Mouse (Mus musculus): ENCODE results near the gene Scaf4.
A peak's percentile ranks its signal among the peaks of the same experiment; 100 is the strongest.

Gene Scaf4

DNA sequence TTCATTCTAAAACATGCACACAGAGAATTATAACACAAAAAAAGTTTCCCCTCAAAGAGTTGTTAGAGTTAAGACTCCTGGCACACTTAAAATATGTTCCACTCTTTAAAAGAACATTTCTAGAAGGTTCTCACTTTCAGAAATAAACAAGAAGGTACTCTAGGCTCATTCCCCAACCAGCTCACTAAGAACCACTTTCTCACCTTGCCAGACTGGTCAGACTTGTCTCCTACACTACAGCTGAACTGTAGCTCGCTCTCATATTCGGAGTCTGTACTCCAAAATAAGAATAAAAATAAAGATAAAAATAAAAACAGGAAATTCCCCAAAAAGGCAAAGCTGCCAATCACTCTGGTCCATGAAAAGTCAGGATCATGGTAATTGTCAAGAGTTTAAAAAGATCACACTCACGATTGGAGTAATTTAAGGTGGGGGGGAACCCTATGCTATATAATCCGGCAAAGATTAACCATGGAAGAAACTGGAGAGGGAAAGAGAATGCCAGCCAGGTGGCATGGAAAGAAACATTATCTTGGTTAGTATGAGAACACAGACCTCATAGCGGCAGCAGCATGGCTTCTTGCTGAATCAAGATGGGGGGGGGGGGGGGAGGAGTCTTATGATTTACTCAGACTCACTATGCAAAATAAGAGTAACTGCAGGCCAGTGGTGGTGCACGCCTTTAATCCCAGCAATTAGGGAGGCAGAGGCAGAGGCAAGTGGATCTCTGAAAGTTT is 80.9 kb downstream of the Scaf4 start:
- DNase-seq (ENCODE audit: low read depth, low spot score), result no peak

DNA sequence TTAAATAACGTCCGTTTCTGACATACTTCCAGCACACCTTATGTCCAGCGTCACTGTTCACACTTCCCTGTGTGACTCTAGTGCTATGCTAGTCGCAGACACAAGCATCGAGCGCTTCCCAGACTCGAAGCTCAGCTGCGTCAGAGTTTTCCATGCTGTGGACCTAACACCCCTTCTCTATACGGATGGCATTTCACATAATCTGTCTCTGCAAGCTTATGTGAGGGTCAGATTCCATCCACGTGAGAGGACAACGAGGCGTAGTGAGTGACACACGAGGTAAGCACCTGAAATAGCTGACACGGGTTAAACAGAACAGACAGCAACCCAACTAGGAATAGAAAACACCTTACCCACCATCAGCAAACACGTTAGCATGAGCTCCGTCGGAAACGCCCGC is 82.2 kb downstream of the Scaf4 start:
- DNase-seq (ENCODE audit: low read depth, low spot score), result no peak

DNA sequence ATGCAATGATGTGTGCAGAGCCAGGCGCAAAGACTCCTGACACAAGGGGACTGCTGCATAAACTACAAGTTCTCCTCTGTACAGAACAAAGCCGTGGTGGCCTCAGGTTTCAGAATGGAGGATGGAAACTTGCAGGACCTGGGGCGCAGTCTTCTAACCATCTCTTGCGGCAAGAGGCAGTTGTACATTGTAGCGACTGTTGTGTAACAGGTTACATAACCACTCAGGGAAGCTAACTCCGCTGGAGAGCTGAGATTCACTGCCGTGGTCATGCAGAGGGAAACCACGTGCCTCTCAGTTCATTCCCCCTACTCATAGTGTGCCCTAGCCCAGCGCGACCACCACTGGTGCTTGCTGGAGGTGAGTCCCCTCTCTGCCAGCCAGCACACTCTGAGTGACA is 85.1 kb downstream of the Scaf4 start:
- DNase-seq (ENCODE audit: low read depth, low spot score), result no peak

DNA sequence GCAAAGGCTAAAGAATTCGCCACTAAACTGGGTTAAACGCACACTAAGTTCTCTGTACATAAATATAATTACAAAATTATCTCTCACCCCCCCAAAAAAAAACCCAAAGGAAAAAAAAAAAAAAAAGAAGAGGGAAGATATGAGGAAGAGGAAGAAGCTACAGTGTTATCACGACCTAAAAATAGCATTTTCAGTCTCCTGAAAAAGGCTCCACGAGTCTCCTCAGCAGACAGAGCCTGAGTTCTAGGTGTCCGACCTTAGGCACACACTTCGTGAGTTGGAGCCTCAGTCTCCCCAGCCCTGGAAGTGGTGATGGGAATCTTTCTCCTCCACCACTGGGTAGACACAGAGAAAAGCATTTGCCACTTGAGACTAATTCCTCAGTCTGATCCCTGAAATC is 85.7 kb downstream of the Scaf4 start:
- DNase-seq (ENCODE audit: low read depth, low spot score), result no peak

DNA sequence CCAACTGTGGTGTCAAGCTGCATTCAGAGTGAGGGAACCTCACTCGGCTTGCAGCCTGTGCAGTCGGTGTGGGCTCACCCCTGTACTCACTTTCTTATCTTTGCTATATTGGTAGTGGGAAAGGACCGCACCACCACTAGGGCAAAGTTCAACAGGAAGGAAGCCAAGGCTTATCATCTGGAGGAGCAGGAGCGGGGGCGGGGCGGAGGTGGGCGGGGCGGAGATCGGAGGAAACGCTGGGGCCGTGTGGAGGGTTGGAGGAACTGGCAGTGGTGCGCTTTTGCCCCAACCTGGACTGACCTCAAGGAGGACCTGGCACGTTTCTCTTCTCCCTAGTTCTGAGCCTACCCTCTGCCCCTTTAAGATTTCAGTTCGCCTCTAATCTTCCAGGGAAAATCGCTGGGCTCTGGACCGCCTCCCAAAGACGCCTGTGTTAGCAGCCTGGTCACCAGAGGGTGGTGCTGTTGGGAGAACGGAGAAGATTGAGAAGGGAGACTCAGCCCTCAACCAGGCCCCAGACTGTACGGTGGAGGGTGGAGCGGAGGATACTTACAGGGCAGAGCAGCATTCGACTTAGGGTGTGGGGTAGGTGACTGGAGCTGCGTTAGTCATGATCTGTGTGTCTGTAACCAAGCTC is 86.8 kb downstream of the Scaf4 start:
- peak; percentile 85 for DNase-seq (ENCODE audit: low read depth, low spot score)

DNA sequence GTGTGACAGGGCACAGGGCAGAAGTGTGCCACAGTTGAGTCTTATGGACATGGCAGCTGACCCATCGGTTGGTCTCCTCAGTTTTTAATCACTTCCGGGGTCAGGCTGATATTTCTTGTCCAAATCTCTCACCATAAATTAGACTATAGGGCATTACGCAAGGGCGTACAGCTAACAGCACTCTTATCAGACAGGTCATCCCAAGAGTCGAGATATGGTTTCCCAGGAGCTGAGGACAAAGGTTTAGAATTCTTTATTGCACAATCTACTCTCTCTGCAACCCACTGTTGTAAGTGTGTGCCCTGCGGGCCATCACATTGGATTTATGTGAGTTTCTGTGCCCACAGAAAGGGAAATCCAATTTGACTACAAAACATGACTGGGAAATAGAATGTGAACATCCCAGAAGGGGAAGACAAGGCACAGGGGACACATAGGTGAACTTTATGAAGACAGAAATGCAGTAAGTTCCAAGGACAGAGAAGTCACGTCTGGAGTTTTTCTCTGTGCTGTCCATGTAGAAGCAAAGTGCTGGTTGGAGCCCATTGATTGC is 87.5 kb downstream of the Scaf4 start:
- no peak for DNase-seq (ENCODE audit: low read depth, low spot score)

DNA sequence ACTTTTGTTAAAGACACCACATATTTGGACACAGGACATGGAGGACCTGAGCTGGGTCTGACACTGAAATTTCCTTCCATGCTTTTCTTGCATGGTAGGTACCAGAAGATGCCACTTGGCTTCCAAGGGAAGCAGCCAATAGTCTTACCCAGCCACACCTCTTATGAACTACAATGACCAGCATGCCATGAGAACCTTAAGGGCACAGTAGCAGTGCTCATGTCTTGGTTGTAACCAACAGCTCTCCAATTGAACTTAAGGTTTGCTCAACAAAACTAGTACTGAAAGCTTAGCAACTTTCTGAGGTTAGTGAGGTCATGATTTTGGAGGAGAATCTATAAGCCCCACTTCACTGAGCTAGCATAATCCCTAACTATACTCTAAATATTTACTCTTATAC is 90.6 kb downstream of the Scaf4 start:
- DNase-seq (ENCODE audit: low read depth, low spot score), result no peak

DNA sequence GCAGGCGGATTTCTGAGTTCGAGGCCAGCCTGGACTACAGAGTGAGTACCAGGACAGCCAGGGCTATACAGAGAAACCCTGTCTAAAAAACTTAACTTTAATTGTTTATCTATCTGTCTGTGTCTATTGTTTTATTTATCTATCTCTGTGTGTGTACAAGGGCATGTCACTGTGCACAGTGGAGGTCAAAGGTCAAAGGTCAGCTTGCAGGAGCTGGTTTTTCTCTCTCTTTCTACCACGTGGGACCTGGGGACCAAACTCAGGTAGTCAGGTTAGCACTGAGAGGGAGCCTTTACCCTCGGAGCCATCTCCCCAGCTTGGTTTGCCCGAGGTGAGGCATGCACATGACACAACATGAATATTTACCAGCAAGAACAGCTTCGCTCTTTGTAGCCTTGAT is 93.0 kb downstream of the Scaf4 start:
- no peak for DNase-seq (ENCODE audit: low read depth, low spot score)

DNA sequence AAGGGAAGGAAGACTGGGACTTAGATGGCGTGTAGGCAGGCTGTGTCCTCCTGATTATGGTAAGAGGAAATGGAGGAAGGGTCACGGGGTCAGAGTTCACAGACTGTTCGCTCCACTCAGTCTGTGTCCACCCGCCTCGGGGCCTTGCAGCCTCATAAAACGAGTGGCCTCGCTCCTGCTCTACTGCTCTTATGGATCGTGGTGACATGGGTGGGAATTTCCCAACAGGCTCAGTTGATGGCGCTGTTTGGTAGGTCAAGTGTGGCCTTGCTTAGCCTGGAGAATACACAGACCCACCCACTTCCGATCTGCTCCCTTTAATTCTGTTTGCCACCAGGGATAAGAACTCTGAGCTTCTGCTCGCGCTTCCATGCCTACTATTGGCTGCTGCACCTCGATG is 96.8 kb downstream of the Scaf4 start:
- DNase-seq (ENCODE audit: low read depth, low spot score), result peak; percentile 22

DNA sequence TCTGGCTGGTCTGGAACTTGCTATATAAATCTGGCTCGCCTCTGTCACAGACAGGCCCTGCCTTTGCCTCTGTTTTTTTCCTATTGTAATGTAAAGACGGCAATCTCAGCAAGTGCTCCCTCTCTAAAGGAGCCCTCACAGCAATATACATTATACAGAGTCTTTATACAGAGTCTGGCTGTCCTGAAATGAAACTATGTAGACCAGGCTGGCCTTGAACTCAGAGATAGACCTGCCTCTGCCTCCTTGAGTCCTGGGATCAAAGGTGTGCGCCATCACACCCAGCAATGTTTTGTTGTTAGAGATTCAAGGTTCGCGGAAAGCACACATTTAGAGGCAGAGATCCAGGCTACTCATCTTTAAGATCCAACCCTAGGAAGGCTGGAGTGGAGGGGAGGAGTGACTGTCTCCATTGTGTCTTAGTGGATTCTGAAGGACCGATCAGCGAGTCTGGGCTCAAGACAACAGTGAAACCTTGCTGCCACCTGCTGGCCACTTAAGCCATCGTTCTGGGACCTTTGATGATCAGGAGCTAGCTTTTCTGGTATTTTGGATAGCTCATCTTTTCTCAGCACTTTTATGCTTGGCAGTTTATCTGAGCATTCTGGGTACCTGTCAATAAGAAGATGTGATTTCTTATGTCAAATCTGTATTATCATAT is 98.2 kb downstream of the Scaf4 start:
- DNase-seq (ENCODE audit: low read depth, low spot score), result peak; percentile 44

DNA sequence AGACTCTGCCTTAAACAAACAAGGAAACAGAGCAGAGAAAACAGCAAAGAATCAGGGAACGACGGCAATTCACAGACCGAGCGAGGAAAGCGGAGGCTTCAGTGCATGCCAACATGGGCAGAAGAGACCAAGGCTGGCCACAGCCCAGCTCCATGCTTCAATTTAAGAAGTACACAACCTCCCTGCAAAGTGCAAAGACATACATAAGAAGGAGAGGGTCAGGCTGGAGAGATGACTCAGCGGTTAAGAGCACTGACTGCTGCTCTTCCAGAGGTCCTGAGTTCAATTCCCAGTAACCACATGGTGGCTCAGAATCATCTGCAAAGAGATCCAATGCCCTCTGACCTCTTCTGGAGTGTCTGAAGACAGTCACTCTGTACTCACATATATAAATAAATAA is 100.2 kb downstream of the Scaf4 start:
- DNase-seq (ENCODE audit: low read depth, low spot score), result no peak

DNA sequence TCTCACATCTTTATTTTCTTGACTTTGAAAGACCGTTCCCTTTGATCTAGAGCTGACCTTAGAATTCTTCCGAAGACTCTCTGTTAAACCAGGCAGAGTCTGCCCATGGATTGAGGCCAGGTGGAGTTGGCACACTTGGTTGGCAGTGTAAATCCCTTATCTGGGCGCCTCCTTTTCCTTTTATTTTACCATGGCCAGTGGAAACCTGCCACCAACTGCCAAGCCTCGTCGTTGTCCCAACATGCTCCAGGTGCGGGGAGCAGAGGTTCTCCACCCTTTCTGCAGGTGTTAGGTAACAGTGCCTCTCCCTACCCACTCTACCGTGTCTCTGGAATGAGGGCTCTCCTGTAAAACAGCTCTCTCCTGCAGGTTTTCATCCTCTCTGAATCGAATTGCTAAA is 102.6 kb downstream of the Scaf4 start:
- DNase-seq (ENCODE audit: low read depth, low spot score), result no peak

DNA sequence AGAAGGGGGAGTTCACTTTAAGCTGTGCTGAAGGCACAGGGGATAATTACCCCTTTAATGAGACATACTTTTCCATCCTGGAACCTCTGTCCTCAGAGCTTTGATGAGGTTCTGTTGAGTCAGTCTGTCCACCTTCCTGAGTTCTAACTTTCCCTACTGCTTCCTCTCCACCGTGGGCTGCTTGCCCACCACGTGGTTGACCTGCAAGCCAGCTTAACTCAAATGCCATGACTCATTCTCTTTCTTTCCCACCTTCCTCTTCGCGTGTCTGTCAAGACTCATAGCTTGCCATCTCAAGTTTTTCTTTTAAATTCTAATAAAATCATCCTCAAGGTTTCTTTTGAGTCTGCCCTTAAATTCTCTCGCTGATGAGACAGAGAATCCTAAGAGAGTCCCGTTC is 103.3 kb downstream of the Scaf4 start:
- no peak for DNase-seq (ENCODE audit: low read depth, low spot score)

DNA sequence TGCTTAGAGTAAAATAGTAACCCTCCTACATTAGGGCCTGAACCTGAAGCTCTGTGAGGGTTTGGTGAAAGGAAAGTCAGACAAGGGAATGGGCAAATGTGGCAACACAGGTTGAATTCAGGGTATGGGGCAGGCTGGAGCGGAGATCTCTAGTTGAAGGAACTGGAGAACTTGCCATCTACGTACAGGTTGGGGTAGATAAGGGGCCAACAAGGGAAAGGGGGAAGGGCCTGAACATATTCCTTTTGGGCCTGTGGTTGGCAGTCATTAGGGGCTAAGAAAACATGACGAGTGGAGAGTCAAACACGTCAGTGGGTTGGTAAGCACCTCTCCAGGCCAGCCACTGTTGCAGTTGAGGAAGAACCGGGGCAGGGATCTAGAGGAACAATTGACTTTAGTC is 104.4 kb downstream of the Scaf4 start:
- DNase-seq (ENCODE audit: low read depth, low spot score), result no peak

DNA sequence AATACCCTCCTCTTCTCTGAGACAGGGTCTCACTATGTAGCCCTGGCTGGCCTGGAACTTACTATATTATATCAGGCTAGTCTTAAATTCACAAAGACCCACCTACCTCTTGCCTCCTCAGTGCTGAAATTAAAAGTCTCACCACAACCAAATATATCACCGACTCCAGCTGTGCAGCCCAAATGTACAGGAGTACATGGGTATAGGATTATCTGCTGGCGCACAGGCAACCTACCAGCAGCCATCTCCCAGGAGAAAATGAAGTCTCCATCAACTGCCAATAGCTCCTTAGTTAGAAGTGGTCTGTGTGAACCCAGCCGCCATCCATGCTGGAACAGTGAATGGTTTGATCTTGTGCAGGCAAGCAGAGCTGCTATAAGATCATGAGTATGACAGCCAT is 105.9 kb downstream of the Scaf4 start:
- no peak for DNase-seq (ENCODE audit: low read depth, low spot score)

DNA sequence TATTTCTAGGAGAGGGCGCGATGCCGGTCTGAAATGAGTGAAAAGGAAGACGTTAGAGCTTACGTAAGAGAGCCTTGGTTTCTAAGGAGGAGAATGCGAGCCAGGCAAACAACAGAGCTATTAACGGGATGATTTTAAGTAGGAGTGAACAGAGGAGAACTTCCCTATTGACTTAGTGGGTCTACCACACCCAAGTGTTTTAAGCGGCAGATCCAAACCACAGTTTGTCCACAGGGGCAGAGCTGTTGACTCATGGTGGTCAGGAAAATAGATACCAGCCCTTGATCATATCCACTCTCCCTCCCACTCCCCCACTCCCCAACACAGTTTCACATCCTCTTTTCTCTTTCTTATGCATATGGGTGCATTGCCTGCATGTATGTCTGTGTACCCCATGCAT is 106.9 kb downstream of the Scaf4 start:
- DNase-seq (ENCODE audit: low read depth, low spot score), result no peak

DNA sequence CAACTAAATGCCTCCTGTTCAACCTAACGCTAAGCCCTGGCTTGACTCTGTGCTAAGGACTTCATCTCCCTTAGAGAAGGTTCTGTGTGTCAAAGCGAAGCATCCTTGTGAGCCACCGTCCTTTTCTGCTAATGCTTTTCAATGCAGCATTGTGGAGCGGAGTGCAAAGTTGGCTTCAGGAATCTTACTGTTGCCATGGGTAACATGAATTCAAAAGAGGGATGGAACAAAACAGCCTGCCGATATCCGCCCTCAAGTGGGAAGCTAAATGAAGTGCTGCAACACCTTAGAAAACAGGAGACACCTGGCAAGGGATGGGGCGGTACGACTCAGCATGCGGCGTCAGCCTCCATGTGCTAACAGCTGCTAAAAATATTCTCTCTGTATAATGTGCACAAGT is 107.8 kb downstream of the Scaf4 start:
- no peak for DNase-seq (ENCODE audit: low read depth, low spot score)

Measured in c-Kit-negative CD71-positive TER-119-positive erythroid progenitor cells, embryonic 14.5 days (primary cell).